Mouse (Mus musculus) lung, embryonic 16.5 days (tissue): ENCODE measurements at regions not wholly inside any gene's neighbourhood (a gene's known extent, or its start where the extent isn't known, plus 50 kb on each side); places are given as distances from the start of the nearest gene placed in this dataset.

Experiments used
- ATAC-seq: fragments of 200-750 bp; cut with Nextera tagmentation; 2 replicates; pipeline ENCODE4 v1.8.0; 2017; ENCODE audit warnings: low read depth, mild to moderate bottlenecking, moderate library complexity
- H3K27ac ChIP-seq: fragments of 300-500 bp; sonication (generic); 2 replicates; pipeline ENCODE4 v1.5.1; 2014; ENCODE audit warnings: mild to moderate bottlenecking, control low read depth, low read length
- H3K27me3 ChIP-seq: fragments of 300-500 bp; sonication (generic); 2 replicates; pipeline ENCODE4 v1.6.1; 2014; ENCODE audit warnings: low read depth, low read length, mixed read lengths; ENCODE audit not compliant: control insufficient read depth, insufficient read depth
- H3K36me3 ChIP-seq: fragments of 300-500 bp; sonication (generic); 2 replicates; pipeline ENCODE4 v1.6.1; 2014; ENCODE audit warnings: low read length; ENCODE audit not compliant: control insufficient read depth, insufficient read depth
- H3K4me1 ChIP-seq: fragments of 300-500 bp; sonication (generic); replicated peaks from 2 replicates; pipeline ENCODE4 v1.6.1; 2014; ENCODE audit warnings: low read length, mixed read lengths; ENCODE audit not compliant: control insufficient read depth, insufficient read depth
- H3K4me2 ChIP-seq: fragments of 300-500 bp; sonication (generic); 2 replicates; pipeline ENCODE4 v1.6.1; 2014; ENCODE audit warnings: low read depth, low read length, control low read depth
- H3K4me3 ChIP-seq: fragments of 300-500 bp; sonication (generic); 2 replicates; pipeline ENCODE4 v1.5.1; 2014; ENCODE audit warnings: mild to moderate bottlenecking, low read length, control low read depth
- H3K9ac ChIP-seq: fragments of 300-500 bp; sonication (generic); 2 replicates; pipeline ENCODE4 v1.6.1; 2014; ENCODE audit warnings: low read length, control low read depth
- H3K9me3 ChIP-seq: fragments of 300-500 bp; sonication (generic); 2 replicates; pipeline ENCODE4 v1.6.1; 2016; ENCODE audit warnings: low read length; ENCODE audit not compliant: control insufficient read depth
- WGBS: fragments of 180-500 bp; shearing (Covaris S2); extraction: QIAGEN DNeasy Blood & Tissue Kit; methylation state at CpG from one replicate; pipeline ENCODE4 v1.1.7; 2014; 5-methylcytosine and 5-hydroxymethylcytosine counted together

DNA sequence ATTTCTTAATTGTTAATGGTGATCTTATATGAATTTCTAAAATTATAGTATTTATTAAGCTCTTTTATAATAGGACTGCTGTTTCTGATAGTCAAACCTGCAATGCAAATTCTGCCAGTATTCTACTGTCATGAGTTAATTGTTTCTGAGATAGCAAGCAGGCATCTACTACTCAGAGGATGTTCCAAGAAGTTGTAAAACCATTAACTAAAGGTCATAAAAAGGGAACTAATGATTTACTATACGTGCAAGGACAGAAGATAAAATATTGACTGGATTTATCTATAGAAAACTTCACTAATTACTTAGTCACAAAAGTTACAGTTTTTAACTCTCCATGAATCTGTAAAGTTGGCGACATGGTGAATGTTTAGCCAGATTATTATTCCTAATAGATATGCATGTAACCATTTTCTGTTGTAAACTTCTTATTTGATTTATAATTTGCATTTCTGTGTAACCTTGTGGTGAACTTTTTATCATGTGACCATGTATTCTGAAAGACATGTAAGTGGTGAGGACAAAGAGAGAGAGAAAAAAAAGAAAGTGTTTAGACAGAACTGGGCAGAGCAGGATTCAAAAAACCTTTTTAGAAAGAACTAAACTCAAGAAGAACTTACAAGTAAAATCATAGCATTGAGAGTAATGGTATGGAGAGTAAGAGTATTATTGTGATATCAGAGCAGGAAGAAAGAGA lies 395.5 kb upstream of the Sphkap start:
- H3K4me1 ChIP-seq: no peaks in the 10 kb centered on the region
- ATAC-seq: no peak
- no peak overlapping the region for H3K9ac ChIP-seq
- H3K36me3 ChIP-seq: no peaks in the 10 kb centered on the region
- H3K4me3 ChIP-seq: no peak overlapping the region
- H3K27me3 ChIP-seq: no peaks in the 10 kb centered on the region
- H3K27ac ChIP-seq: no peak overlapping the region
- no peaks in the 10 kb centered on the region for H3K9me3 ChIP-seq
- WGBS: 68% methylated on average over 2 of the region's 2 CpGs
- H3K4me2 ChIP-seq: no peak overlapping the region

DNA sequence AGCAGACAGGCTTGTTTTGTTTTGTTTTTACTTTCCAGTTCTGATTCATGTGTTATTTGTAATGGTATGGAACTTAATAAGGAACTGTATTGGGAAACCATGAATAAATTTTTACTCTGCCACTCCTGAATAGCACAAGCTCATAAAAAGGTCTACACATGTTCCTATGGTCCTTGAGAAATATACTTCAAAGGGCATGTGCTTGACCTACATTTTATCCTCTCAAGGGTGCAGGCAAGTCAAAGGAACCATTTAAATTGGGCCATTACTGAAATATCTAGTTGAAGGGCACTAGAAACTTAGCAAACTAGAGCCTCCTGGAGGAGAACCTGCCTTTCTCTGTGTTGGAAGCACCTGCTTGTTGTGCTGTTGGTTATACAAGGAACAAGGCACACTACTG lies 393.8 kb upstream of the Sphkap start:
- Histone ChIP-seq H3K9ac (no peak overlapping the region), H3K27me3 (no peaks in the 10 kb centered on the region)
- no peak for ATAC-seq

DNA sequence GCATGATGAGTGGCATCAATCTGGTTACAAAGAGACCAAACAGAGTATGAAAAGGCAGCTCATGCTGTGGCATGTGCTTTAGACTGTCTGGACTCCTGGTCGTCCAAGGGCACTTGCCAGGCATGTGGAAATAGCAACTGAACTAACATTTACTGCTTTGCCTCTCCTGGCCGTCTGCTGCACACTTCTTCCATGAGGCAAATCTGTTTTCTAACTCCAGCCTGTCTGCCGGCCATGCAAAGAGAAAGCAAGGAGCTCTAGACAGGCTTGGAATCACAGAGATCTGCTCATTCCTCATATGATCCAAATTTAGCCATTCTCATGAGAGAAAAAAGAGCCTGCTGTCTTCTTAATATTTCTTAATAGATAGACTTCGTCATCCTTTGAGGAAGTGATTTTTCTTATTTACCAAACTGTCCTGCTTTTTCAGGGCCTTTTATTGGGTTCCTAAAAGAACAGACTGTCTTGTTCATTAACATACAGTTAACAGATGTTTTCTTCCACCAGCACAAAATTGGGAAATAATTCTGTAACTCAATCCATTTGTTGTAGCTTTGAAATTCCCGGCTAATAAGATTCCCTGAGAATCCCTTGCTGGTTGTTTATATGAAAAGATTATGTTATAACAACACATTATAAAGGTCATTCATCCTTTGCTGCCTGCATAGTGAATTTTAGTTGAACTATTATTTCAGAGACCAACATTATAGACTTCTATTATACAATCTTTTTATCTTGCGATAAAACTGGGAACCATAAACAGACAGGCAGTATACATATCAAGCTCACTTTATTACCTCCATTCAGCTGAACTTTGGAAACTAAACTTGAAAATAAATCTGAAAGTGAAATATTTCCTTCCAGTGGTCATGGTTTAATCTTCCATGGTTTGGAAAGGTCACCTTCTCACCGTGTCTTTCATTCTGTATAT lies 389.2 kb upstream of the Sphkap start:
- peak; percentile 85 for ATAC-seq
- Histone ChIP-seq H3K36me3 (no peaks in the 10 kb centered on the region), H3K9me3 (no peaks in the 10 kb centered on the region), H3K4me3 (no peak overlapping the region), H3K27ac (peak overlapping the region; percentile 76), H3K4me2 (no peak overlapping the region), H3K4me1 (0 out of 2 replicates have a peak, but pooled peaks cover 2% of the 10 kb centered on the region), H3K9ac (no peak overlapping the region), H3K27me3 (no peaks in the 10 kb centered on the region)
- 37% methylated on average over 7 of the region's 7 CpGs for WGBS

More for the DNA sequence above, 393.8 kb upstream of the Sphkap start:
- no peak overlapping the region for H3K4me2 ChIP-seq
- no peaks in the 10 kb centered on the region for H3K36me3 ChIP-seq
- H3K4me3 ChIP-seq: no peak overlapping the region
- no peak overlapping the region for H3K27ac ChIP-seq
- H3K4me1 ChIP-seq: 0 out of 2 replicates have a peak, but pooled peaks cover 2% of the 10 kb centered on the region
- H3K9me3 ChIP-seq: no peaks in the 10 kb centered on the region

DNA sequence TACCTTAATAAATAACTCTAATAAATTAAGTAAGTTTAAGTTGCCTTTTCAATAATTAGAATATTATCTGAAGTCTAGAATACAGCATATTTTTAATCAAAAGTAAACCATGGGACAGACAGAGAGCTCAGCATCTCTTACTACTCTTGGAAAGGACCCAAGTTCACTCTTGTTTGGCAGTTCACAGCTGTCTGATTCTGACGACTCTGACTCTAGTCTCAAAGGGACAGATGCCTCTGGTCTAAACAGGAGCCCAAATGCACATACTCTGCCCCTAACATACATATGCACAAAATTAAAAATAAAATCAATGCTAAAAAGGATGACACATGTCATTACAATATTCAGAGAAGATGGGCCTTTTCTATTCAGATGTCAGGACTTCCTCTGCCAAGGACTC lies 369.2 kb upstream of the Sphkap start:
- Histone ChIP-seq H3K9me3 (no peaks in the 10 kb centered on the region), H3K36me3 (no peaks in the 10 kb centered on the region), H3K9ac (no peak overlapping the region), H3K4me3 (no peak overlapping the region), H3K4me1 (no peaks in the 10 kb centered on the region), H3K27me3 (no peaks in the 10 kb centered on the region), H3K27ac (no peak overlapping the region), H3K4me2 (no peak overlapping the region)
- ATAC-seq: no peak
- WGBS: 32% methylated on average over 1 of the region's 1 CpGs

GRCm38 (mm10) chr1:83771160-83771559 lies 363.2 kb upstream of the Sphkap start:
- no peaks in the 10 kb centered on the region for H3K36me3 ChIP-seq
- no peak overlapping the region for H3K4me3 ChIP-seq
- no peak overlapping the region for H3K9ac ChIP-seq
- H3K27ac ChIP-seq: no peak overlapping the region
- H3K4me2 ChIP-seq: no peak overlapping the region
- H3K27me3 ChIP-seq: no peaks in the 10 kb centered on the region
- 60% methylated on average over 3 of the region's 3 CpGs for WGBS
- H3K4me1 ChIP-seq: no peaks in the 10 kb centered on the region
- no peaks in the 10 kb centered on the region for H3K9me3 ChIP-seq
- no peak for ATAC-seq

DNA sequence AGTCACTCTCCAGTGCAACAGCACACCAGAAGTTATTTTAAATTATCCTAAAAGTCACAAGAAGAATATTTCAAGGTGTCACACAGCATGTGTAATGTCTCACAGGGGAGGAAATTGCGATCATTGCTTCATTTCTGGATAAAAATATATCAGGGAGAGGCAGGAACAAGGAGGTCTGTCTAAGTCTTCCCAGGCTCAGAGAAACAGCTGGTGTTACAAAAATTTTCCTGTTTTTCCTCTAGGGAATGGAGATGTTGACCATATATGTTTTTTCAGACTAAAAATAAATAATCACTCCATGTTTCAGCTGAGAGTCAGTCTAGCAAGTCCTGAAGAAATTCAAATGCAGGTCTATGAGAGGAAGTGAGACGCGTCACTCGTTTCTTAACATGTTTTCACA lies 353.5 kb upstream of the Sphkap start:
- ATAC-seq: no peak
- no peak overlapping the region for H3K4me2 ChIP-seq
- H3K4me3 ChIP-seq: no peak overlapping the region
- no peaks in the 10 kb centered on the region for H3K36me3 ChIP-seq
- no peak overlapping the region for H3K9ac ChIP-seq
- 68% methylated on average over 4 of the region's 4 CpGs for WGBS
- H3K27me3 ChIP-seq: no peaks in the 10 kb centered on the region
- H3K4me1 ChIP-seq: no peaks in the 10 kb centered on the region
- H3K27ac ChIP-seq: no peak overlapping the region
- H3K9me3 ChIP-seq: no peaks in the 10 kb centered on the region

DNA sequence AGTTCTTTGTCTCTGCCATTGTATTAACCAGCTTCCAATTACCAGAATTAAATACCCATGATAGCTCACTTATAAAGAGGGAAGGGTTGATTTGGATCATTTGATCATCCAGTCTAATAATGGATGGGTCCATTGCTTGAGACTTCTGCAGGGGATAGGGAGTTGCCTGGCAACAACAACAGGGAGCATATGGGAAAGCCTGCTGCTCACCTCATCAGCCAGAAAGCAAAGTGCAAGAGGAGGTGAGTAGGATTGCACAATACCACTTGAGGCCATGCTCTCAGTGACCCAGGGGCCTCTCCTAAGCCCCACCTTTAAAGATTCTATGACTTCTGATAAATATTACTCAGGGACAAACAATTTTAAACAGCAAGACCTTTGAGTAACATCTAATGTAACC lies 348.9 kb upstream of the Sphkap start:
- Histone ChIP-seq H3K9me3 (no peaks in the 10 kb centered on the region), H3K4me3 (no peak overlapping the region), H3K27me3 (no peaks in the 10 kb centered on the region), H3K27ac (no peak overlapping the region), H3K9ac (no peak overlapping the region), H3K4me1 (no peaks in the 10 kb centered on the region), H3K36me3 (no peaks in the 10 kb centered on the region), H3K4me2 (no peak overlapping the region)
- no peak for ATAC-seq

DNA sequence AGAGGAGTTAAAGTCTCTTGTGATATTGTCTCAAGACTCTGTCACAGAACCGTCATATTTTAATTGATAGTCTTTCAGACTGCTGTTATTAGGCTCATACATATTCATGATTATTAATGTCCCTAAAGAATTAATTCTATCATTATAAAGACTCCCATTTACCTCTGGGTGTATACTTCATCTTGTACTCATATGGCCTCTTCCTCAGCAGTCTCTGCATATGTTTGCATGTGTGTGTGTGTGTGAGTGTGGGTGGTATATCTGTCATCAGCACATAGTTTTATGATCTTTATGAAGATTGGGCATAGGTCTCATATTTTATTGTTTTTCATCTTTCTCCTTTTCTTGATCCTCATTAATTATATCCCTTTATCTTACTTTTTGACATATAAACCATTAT lies 347.3 kb upstream of the Sphkap start:
- Histone ChIP-seq H3K4me3 (no peak overlapping the region), H3K9ac (no peak overlapping the region), H3K36me3 (no peaks in the 10 kb centered on the region), H3K27me3 (no peaks in the 10 kb centered on the region), H3K9me3 (no peaks in the 10 kb centered on the region), H3K4me1 (no peaks in the 10 kb centered on the region), H3K4me2 (no peak overlapping the region), H3K27ac (no peak overlapping the region)
- 74% methylated on average over 1 of the region's 1 CpGs for WGBS
- ATAC-seq: no peak

DNA sequence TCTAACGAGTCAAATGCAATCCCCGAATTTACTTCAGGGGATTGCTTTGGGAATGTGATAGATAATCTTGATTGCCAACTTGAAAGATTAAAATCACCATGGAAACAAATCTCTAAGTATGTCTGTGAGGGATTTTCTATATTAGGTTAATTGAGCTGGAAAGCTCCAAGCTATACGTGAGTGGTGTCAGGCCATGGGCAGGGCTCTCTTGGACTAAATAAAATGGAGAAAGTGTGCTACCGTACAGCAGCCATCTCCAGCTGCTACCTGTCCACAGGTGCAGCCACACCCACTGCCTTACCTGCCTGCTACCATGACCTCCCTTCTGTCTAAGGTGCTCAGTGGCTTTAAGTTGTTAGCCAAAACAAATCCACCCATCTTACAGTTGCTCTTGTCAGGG lies 345.0 kb upstream of the Sphkap start:
- Histone ChIP-seq H3K9ac (no peak overlapping the region), H3K27me3 (no peaks in the 10 kb centered on the region), H3K36me3 (no peaks in the 10 kb centered on the region), H3K9me3 (no peaks in the 10 kb centered on the region), H3K4me3 (no peak overlapping the region), H3K27ac (no peak overlapping the region), H3K4me2 (no peak overlapping the region), H3K4me1 (no peaks in the 10 kb centered on the region)
- WGBS: 68% methylated on average over 4 of the region's 4 CpGs
- ATAC-seq: no peak
